Mouse (Mus musculus) layer of hippocampus, adult 2 months (tissue): ENCODE results near the gene Xab2. TPM values are rescaled to one million over a fixed set of nuclear protein-coding genes. Genes with fewer than 3 reads are reported as not detected.
"Not testable (repeated sequence)": the region's sequence is repeated elsewhere in the genome, so short reads cannot be mapped to it uniquely, and the experiment has no call there.

Experiments used
- DNase-seq, 2 experiments: peaks; one replicate each; pipeline ENCODE4 v3.0.0; 2022; ENCODE audit warnings: low spot score in 2 of 2
- H3K27ac ChIP-seq: fragments of 200-600 bp; 2 replicates; pipeline ENCODE4 v1.8.1; 2022
- H3K4me3 ChIP-seq: fragments of 200-600 bp; 2 replicates; pipeline ENCODE4 v1.8.1; 2022; ENCODE audit warnings: mild to moderate bottlenecking
- CTCF ChIP-seq: fragments of 200-600 bp; conservative IDR thresholded peaks from 2 replicates; pipeline ENCODE4 v1.8.1; 2022; ENCODE audit warnings: antibody characterized with exemption, mild to moderate bottlenecking, moderate library complexity
- total RNA-seq, 2 experiments: library from RNA; stranded (reverse); gene quantifications; 2 replicates each; pipeline ENCODE4 v1.2.3; 2021

The Xab2 gene
- total RNA-seq, 2 experiments from 2014 or later, result 39.6 to 41.4 TPM

- no peak for DNase-seq
- no peak overlapping the region for H3K4me3 ChIP-seq
- TF ChIP-seq CTCF, result no peak
- no peak overlapping the region for H3K27ac ChIP-seq
Measured at GRCm38 (mm10) chr8:3600401-3600800, 20.7 kb downstream of the Xab2 start.

DNA sequence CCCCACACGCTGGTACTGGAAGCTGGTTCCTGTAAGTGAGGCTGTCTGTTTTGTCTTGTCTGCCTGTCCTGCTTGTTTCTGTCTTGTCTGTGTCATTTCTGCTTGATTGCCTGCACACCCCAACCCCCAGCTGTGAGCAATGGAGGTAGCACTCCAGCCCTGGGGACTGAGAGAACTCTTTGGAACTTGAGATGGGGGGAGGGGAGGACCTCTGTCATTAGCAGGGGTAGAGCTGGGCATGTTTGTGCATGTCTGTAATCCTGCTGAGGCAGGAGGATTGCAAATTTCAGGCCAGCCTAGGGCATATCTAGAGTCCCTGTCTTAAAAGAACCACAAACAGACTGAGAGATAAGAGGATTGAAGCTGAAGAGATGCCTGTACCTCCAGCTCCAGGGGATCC is 21.9 kb downstream of the Xab2 start:
- DNase-seq, result no peak
- H3K27ac ChIP-seq, result no peak overlapping the region
- no peak overlapping the region for H3K4me3 ChIP-seq
- TF ChIP-seq CTCF, result no peak

DNA sequence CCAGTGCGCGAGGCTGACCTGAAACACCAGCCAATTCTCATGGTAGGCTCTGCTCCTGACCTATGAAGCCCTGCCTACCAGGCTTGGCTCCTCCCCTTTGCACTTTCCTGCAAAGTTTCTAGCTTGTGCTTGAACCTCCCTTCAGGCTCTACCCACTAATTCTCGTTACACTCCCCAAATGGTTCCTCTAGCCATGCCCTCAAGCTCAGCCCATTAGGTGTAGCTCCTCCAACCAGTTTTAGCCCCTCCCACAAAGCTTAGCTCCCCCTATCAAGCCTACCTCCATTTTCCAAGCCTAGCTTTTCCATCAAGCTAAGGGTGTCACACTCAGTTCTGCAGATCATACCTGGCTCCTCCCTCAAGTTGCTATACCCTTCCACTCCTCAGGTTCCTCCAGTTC is 23.1 kb downstream of the Xab2 start:
- Histone ChIP-seq H3K4me3 (no peak overlapping the region), H3K27ac (no peak overlapping the region)
- no peak for DNase-seq
- no peak for TF ChIP-seq CTCF

DNA sequence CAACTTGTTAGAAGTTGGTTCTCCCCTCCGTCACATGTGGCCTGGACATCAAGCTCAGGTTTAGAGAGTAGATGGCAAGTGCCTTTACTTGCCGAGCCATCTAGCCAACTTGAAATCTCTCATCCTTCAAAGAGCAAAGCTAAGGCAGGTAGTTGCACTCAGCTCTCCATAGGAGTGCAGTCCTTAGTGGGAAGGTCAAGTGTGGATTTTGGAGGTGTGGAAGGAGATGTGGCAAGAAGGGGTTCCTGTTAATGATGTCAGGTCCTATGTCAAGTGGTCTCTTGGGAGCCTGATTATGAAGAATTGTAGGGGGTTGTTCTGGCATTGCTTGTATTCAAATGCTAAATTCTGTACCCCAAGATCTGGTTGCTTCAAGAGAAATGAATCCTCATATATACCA is 26.6 kb downstream of the Xab2 start:
- no peak for TF ChIP-seq CTCF
- Histone ChIP-seq H3K4me3 (no peak overlapping the region), H3K27ac (no peak overlapping the region)
- no peak for DNase-seq

DNA sequence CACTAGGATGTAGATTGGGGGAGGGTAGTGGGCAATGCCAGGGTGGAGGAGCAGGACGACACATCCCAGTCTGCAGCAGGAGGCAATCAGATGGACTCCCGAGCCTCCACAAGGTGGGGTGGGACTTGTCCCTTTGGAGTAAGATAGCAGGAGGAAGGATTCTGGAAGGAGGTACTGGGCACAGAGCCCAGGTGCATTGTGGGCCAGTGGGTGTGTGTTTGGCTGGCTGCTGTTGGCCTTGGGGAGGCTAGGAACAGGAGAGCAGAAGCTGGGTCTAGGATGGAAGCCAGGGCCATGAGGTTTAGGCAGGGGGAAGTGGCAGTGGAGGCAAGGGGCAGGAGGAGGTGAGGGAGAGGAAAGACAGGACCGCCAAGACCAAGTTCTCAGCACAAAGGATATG is 27.6 kb downstream of the Xab2 start:
- Histone ChIP-seq H3K4me3 (no peak overlapping the region), H3K27ac (no peak overlapping the region)
- no peak for DNase-seq
- TF ChIP-seq CTCF, result no peak

DNA sequence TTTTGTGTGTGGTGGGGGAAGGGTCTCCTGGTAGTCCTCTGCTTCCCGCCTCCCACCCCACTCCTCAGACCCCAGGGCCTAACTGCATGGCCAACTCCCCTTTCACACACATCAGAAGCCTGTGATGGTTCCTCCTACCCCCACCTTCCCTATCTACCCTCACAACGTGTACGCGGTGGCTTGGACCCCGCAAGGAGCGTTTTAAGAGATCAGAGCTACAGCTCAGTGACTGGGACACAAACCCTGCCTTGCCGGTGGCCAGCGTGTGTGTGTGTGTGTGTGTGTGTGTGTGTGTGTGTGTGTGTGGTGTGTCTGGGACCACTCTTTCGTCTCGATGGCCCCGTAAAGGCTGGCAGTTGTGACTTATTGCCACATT is 32.9 kb downstream of the Xab2 start:
- DNase-seq, result no peak
- Histone ChIP-seq H3K27ac (peak overlapping the region; percentile 83), H3K4me3 (peak overlapping the region; percentile 77)
- TF ChIP-seq CTCF, result no peak

GRCm38 (mm10) chr8:3587391-3588257 is 33.5 kb downstream of the Xab2 start:
- DNase-seq, result peak; percentile 52 to 72
- Histone ChIP-seq H3K27ac (peak overlapping the region; percentile 83), H3K4me3 (peak overlapping the region; percentile 77)
- no peak for TF ChIP-seq CTCF

DNA sequence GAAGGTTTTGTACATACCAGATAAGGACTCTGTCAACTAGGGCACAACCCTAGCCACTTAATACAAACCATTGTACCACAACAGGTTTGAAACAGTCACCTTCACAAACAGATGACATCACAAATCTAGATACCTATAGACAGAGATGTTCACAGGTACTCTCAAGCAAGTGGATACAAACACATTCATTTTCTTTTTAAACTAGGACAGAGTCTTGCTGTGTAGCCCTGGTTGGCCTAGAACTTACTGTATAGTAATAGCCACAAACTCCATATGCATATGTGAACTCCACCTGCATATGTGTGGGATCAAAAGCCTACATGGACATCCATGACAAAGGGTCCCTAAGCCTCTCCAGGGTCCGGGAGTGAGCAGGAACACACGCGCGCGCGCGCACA is 34.1 kb downstream of the Xab2 start, which contains the start of gene Camsap3:
Gene Camsap3 (plus strand): TSS at position 301 of the 398 bp plus-strand sequence.
- no peak for TF ChIP-seq CTCF
- Histone ChIP-seq H3K27ac (peak within 1 kb of the TSS; percentile 83), H3K4me3 (peak within 1 kb of the TSS; percentile 77)
- no peak for DNase-seq

GRCm38 (mm10) chr8:3586452-3586851 is 34.7 kb downstream of the Xab2 start:
- no peak overlapping the region for H3K27ac ChIP-seq
- no peak for DNase-seq
- TF ChIP-seq CTCF, result no peak
- H3K4me3 ChIP-seq, result no peak overlapping the region

GRCm38 (mm10) chr8:3581961-3582360 is 39.2 kb downstream of the Xab2 start:
- H3K4me3 ChIP-seq, H3K27ac ChIP-seq, DNase-seq: not testable (repeated sequence)

GRCm38 (mm10) chr8:3579390-3580364 is 41.4 kb downstream of the Xab2 start:
- no peak overlapping the region for H3K4me3 ChIP-seq
- DNase-seq, result no peak
- no peak for TF ChIP-seq CTCF
- H3K27ac ChIP-seq, result no peak overlapping the region

- H3K4me3 ChIP-seq, result no peak overlapping the region
- H3K27ac ChIP-seq, result no peak overlapping the region
- no peak for DNase-seq
- no peak for TF ChIP-seq CTCF
Measured at GRCm38 (mm10) chr8:3576211-3576960, 44.7 kb downstream of the Xab2 start.
